Mouse (Mus musculus): Measurements from ENCODE around the gene Slc6a5.
"Not testable (repeated sequence)": the region's sequence is repeated elsewhere in the genome, so short reads cannot be mapped to it uniquely, and the experiment has no call there.

The Slc6a5 gene

GRCm38 (mm10) chr7:49913164-49913563, 3.2 kb downstream of the Slc6a5 start:
- no peak for DNase-seq (ENCODE audit: low spot score in 2 of 2)

GRCm38 (mm10) chr7:49913728-49914328, 3.9 kb downstream of the Slc6a5 start:
- no peak for DNase-seq (ENCODE audit: low spot score in 2 of 2)

GRCm38 (mm10) chr7:49914946-49915345, 5.0 kb downstream of the Slc6a5 start:
- DNase-seq (ENCODE audit: low spot score in 2 of 2), result no peak

- no peak for DNase-seq (ENCODE audit: low spot score in 2 of 2)
Observed at GRCm38 (mm10) chr7:49915471-49915870, 5.5 kb downstream of the Slc6a5 start.

- DNase-seq (ENCODE audit: low spot score in 2 of 2), result no peak
Observed at GRCm38 (mm10) chr7:49919494-49919893, 9.5 kb downstream of the Slc6a5 start.

GRCm38 (mm10) chr7:49920751-49921150, 10.8 kb downstream of the Slc6a5 start:
- DNase-seq (ENCODE audit: low spot score in 2 of 2), result no peak

GRCm38 (mm10) chr7:49922928-49923327, 13.0 kb downstream of the Slc6a5 start:
- no peak for DNase-seq (ENCODE audit: low spot score in 2 of 2)

- peak; percentile 69 to 82 for DNase-seq (ENCODE audit: low spot score in 2 of 2)
Observed at GRCm38 (mm10) chr7:49923376-49923775, 13.4 kb downstream of the Slc6a5 start.

- no peak for DNase-seq (ENCODE audit: low spot score in 2 of 2)
Observed at GRCm38 (mm10) chr7:49928571-49928970, 18.6 kb downstream of the Slc6a5 start.

GRCm38 (mm10) chr7:49929999-49930398, 20.1 kb downstream of the Slc6a5 start:
- no peak for DNase-seq (ENCODE audit: low spot score in 2 of 2)

- DNase-seq (ENCODE audit: low spot score in 2 of 2), result not testable (repeated sequence)
Observed at GRCm38 (mm10) chr7:49933386-49934115, 23.6 kb downstream of the Slc6a5 start.

GRCm38 (mm10) chr7:49936821-49937220, 26.9 kb downstream of the Slc6a5 start:
- DNase-seq (ENCODE audit: low spot score in 2 of 2), result peak in 1 of 2 experiments; percentile 7

- no peak for DNase-seq (ENCODE audit: low spot score in 2 of 2)
Observed at GRCm38 (mm10) chr7:49942023-49942422, 32.1 kb downstream of the Slc6a5 start.

GRCm38 (mm10) chr7:49942490-49942889, 32.5 kb downstream of the Slc6a5 start:
- DNase-seq (ENCODE audit: low spot score in 2 of 2), result no peak

GRCm38 (mm10) chr7:49946691-49947090, 36.7 kb downstream of the Slc6a5 start:
- no peak for DNase-seq (ENCODE audit: low spot score in 2 of 2)

GRCm38 (mm10) chr7:49953546-49954181, 43.7 kb downstream of the Slc6a5 start:
- DNase-seq (ENCODE audit: low spot score in 2 of 2), result peak in 1 of 2 experiments; percentile 7

GRCm38 (mm10) chr7:49954834-49955233, 44.9 kb downstream of the Slc6a5 start:
- no peak for DNase-seq (ENCODE audit: low spot score in 2 of 2)

GRCm38 (mm10) chr7:49957142-49957541, 47.2 kb downstream of the Slc6a5 start:
- no peak for DNase-seq (ENCODE audit: low spot score in 2 of 2)

GRCm38 (mm10) chr7:49963764-49964163, 53.8 kb downstream of the Slc6a5 start:
- DNase-seq (ENCODE audit: low spot score in 2 of 2), result no peak

- DNase-seq (ENCODE audit: low spot score in 2 of 2), result no peak
Observed at GRCm38 (mm10) chr7:49969516-49969915, 59.6 kb downstream of the Slc6a5 start.

- DNase-seq (ENCODE audit: low spot score in 2 of 2), result peak in 1 of 2 experiments; percentile 10
Observed at GRCm38 (mm10) chr7:49974841-49975440, 65.0 kb downstream of the Slc6a5 start, which contains the start of gene Nell1. Gene Nell1, plus strand, starts transcription at chr7:49974864.

GRCm38 (mm10) chr7:49975441-49976121, 65.6 kb downstream of the Slc6a5 start:
- DNase-seq (ENCODE audit: low spot score in 2 of 2), result peak in 1 of 2 experiments; percentile 40
